Mouse (Mus musculus) neural tube, embryonic 13.5 days (tissue): ENCODE measurements around the gene Gm49510. TPM values are rescaled to one million over a fixed set of nuclear protein-coding genes. Genes with fewer than 3 reads are reported as not detected.

Source experiments
- ATAC-seq: fragments of 200-750 bp; cut with Nextera tagmentation; 2 replicates; pipeline ENCODE4 v1.8.0; 2017; ENCODE audit warnings: low read depth, mild to moderate bottlenecking, moderate TSS enrichment, moderate library complexity
- H3K27ac ChIP-seq: fragments of 300-500 bp; sonication (generic); replicated peaks from 2 replicates; pipeline ENCODE4 v1.5.1; 2015; ENCODE audit warnings: moderate library complexity, mild to moderate bottlenecking, inconsistent platforms
- H3K27me3 ChIP-seq: fragments of 300-500 bp; sonication (generic); 2 replicates; pipeline ENCODE4 v1.6.1; 2015; ENCODE audit warnings: mild to moderate bottlenecking, inconsistent platforms
- H3K36me3 ChIP-seq: fragments of 300-500 bp; sonication (generic); 2 replicates; pipeline ENCODE4 v1.6.1; 2015; ENCODE audit warnings: mild to moderate bottlenecking, inconsistent platforms
- H3K4me1 ChIP-seq: fragments of 300-500 bp; sonication (generic); replicated peaks from 2 replicates; pipeline ENCODE4 v1.6.1; 2015; ENCODE audit warnings: inconsistent platforms
- H3K4me2 ChIP-seq: fragments of 300-500 bp; sonication (generic); 2 replicates; pipeline ENCODE4 v1.6.1; 2015; ENCODE audit warnings: inconsistent platforms, mild to moderate bottlenecking, moderate library complexity
- H3K4me3 ChIP-seq: fragments of 300-500 bp; sonication (generic); 2 replicates; pipeline ENCODE4 v1.5.1; 2015; ENCODE audit warnings: mild to moderate bottlenecking, inconsistent platforms
- H3K9ac ChIP-seq: fragments of 300-500 bp; sonication (generic); 2 replicates; pipeline ENCODE4 v1.6.1; 2015; ENCODE audit warnings: moderate library complexity, mild to moderate bottlenecking, inconsistent platforms
- H3K9me3 ChIP-seq: fragments of 300-500 bp; sonication (generic); 2 replicates; pipeline ENCODE4 v1.6.1; 2016; ENCODE audit warnings: inconsistent platforms
- WGBS: fragments of 180-500 bp; shearing (Covaris S2); methylation state at CpG from one replicate; pipeline ENCODE4 v1.1.7; 2015; 5-methylcytosine and 5-hydroxymethylcytosine counted together
- polyA plus RNA-seq: library from polyadenylated mRNA; unstranded; fragments of >200 nt; fragmentation: Nextera tagmentation; extraction: Ambion mirVana; gene quantifications from 2 replicates; pipeline ENCODE4 v1.2.1, GENCODE M21; 2015

Gm49510 gene
- polyA plus RNA-seq, 1 experiment from 2014 or later = not detected

DNA sequence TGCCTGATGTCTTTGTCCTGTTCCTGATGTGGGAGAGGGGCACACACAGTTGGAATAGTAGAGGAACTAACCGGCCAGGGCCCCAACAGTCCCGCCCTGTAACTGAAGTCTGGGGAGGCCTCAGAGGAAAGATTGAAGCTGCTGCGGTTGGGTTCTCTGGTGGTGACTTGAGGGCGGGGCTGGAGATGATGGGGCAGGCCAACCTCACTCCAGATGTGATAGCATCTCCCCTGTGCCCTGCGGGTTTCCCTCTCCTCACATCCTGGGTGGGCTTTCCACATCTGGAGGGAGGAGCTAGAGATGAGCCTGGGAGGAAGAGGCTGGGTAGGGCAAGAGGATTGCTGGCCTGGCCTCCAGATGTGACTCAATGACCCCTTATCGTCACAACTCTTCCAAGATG lies 24.1 kb downstream of the Gm49510 start:
- 76% methylated on average over 6 of the region's 6 CpGs for WGBS
- Histone ChIP-seq H3K9ac (no peak overlapping the region), H3K4me1 (peaks cover 37% of the 10 kb centered on the region), H3K27me3 (peaks cover 11% of the 10 kb centered on the region), H3K4me3 (no peak overlapping the region), H3K36me3 (peaks cover 12% of the 10 kb centered on the region), H3K27ac (no peak overlapping the region), H3K4me2 (no peak overlapping the region), H3K9me3 (no peaks in the 10 kb centered on the region)
- no peak for ATAC-seq

DNA sequence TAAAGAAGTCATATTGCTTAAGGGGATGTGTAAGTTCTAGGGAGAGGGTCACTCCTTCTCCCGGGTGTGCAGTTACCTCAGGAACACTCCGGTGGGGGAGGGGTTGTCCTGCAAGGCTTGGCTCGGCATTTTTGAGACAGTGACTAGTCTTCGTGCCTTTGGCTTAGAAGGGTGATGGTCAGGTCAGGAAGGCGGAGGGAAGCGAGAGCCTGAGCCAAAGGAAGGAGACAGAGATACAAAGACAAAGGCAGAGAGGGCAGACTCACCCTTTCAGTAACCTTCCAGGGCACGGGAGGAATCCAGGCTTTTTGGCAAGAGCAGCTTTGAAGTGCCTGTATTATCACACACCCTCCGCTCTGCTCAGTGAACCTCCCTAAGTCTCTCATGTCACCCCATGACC lies 25.7 kb downstream of the Gm49510 start:
- H3K27me3 ChIP-seq = peaks cover 11% of the 10 kb centered on the region
- H3K9me3 ChIP-seq = no peaks in the 10 kb centered on the region
- ATAC-seq = no peak
- H3K4me2 ChIP-seq = no peak overlapping the region
- peaks cover 38% of the 10 kb centered on the region for H3K4me1 ChIP-seq
- H3K36me3 ChIP-seq = no peaks in the 10 kb centered on the region
- no peak overlapping the region for H3K4me3 ChIP-seq
- H3K9ac ChIP-seq = no peak overlapping the region
- 38% methylated on average over 8 of the region's 8 CpGs for WGBS
- H3K27ac ChIP-seq = 0 out of 2 replicates have a peak overlapping the region, but pooled peaks have one; percentile 74

DNA sequence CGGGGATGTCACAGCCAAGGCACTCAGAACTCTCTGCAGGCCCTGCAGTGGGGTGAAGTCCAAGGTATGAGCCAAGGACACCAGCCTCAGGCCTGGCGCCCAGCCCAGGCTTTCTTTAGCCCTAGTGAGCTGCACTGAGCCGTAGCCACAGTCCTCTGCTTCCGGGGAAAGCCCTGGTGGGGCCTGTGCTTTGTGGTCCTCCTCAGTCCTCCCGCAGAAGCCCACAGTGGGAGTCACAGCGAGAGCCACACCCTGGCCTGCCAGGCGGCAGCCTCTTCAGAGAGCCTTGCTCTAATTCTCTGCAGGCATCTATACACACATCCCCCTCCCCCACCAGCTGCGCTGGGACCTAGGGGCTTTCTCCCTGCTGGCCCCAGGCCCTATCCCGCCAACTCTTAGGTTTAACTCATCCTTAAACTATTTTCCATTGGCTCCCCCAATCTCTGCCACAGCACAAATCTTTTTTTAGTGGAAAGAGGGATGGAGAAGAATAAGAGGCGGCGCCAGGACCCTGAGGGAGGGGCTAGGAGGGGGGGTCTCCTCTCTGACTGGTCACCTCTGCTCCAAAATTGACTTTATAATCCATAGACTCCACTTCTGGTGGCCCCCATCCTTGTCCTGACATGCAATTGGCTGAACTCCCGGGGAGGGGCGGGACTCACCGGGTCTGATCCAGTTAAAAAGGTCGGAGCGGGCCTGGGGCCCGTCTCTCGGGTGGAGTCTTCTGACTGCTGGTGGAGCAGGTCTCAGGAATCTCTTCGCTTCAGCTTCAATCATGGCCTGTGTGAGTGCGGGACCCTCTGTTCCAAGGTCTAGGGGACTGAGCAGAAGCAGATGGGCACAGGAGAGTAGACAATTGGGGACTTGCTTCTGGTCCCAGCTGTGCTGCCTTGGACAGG lies 26.8 kb downstream of the Gm49510 start, which contains the start of gene Lgals1:
TSS of gene Lgals1 (plus strand) at position 705 of the 899 bp plus-strand sequence.
- Histone ChIP-seq H3K27me3 (peaks cover 11% of the 10 kb centered on the region), H3K4me3 (peak within 1 kb of the TSS; percentile 33), H3K4me1 (peaks cover 38% of the 10 kb centered on the region), H3K4me2 (peak within 1 kb of the TSS; percentile 59), H3K36me3 (no peaks in the 10 kb centered on the region), H3K9ac (peak within 1 kb of the TSS; percentile 64), H3K9me3 (no peaks in the 10 kb centered on the region), H3K27ac (peak within 1 kb of the TSS; percentile 74)
- ATAC-seq = peak; percentile 64
- WGBS = 8% methylated on average over 20 of the region's 20 CpGs

DNA sequence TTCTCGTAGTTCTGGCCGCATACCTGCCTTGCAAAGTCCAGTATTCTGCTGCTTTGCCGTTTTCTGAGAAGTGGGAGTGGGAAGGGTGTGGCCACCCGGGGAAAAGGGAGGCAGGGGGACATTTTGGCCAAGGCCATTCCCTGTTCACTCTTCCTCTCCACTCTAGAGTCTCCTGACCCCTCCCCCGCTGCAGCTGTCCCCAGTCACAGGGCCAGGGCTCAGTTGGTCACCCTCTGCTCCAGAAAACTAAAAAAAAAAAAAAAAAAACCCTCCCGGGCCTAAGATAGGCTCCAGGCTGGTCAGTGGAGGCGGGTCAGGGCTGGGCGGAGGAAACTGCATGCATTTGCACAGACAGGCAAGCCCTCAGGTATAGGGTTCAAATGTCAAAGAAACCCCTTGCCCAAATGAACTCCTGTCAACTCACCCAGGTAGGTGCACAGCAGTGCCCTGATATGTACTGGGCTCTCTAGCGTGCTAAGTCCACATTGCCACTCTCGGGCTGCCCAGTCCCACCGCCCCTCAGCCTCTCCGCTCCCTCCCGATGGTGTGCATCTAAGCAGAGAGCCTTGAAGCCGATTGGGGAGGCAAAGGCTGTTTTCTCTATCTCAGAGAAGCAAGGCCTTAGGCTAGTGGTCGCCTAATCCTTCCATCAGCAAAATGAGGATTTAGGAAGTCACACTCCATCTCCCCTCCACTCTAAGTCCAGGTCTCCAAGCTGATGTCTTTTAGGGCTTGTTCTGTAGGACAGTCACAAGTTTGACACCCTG lies 27.7 kb downstream of the Gm49510 start:
- peaks cover 11% of the 10 kb centered on the region for H3K27me3 ChIP-seq
- H3K4me3 ChIP-seq = peak overlapping the region; percentile 33
- peak overlapping the region; percentile 49 for H3K27ac ChIP-seq
- H3K36me3 ChIP-seq = no peaks in the 10 kb centered on the region
- no peak for ATAC-seq
- H3K9me3 ChIP-seq = no peaks in the 10 kb centered on the region
- H3K4me1 ChIP-seq = peaks cover 38% of the 10 kb centered on the region
- WGBS = 25% methylated on average over 15 of the region's 15 CpGs
- H3K9ac ChIP-seq = peak overlapping the region; percentile 64
- H3K4me2 ChIP-seq = peak overlapping the region; percentile 59

DNA sequence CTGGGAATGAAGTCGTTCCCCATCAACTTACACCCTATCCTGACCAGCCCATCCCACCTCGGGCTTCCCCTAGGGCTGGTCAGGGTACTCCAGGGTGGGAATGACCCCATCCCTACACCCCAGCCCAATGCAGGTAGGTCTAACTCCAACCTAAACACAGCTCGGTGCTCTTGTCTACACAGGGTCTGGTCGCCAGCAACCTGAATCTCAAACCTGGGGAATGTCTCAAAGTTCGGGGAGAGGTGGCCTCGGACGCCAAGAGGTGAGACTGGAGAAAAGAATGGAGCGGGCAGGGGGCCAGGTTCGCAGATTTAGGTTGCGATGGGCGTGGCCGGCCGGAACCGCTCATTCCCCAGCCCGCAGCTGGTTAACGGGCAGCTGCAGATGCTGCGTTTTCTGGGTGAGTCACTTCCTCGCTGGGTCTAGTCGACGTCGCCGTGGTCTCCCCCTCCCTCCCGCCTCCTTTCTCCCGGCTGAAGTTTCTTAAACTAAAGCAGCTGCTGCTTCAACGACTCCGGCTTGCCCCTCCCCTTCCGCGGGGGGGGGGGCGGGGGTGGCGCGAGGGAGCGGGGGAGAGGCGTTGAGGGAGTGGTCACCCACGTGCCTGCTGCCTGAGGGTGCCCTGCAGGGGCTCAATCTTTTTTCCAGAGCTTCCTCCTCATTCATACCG lies 28.5 kb downstream of the Gm49510 start:
- Histone ChIP-seq H3K4me2 (peak overlapping the region; percentile 59), H3K27ac (peak overlapping the region; percentile 49), H3K36me3 (no peaks in the 10 kb centered on the region), H3K9me3 (no peaks in the 10 kb centered on the region), H3K27me3 (peaks cover 11% of the 10 kb centered on the region), H3K9ac (peak overlapping the region; percentile 64), H3K4me3 (peak overlapping the region; percentile 33), H3K4me1 (peaks cover 38% of the 10 kb centered on the region)
- under 1% methylated on average over 32 of the region's 35 CpGs for WGBS
- no peak for ATAC-seq

DNA sequence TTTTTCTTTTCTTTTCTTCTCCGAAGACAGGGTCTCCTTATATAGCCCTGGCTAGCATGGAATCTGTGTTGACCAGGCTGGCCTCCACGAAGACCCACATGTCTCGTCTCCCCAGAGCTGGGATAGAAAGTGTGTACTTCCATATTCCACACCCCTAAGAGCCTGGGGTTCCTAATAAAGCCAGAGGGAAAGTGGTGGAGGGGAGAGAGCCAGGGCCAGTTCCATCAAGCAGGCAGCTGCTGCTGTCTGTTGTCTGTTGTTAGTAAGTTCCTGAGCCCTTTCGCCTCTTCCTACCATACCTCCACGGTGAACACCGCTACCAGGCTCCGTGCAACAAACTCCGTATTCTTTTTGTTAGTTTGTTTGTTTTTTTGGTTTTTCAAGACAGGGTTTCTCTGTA lies 29.1 kb downstream of the Gm49510 start:
- ATAC-seq = no peak
- H3K9ac ChIP-seq = peak overlapping the region; percentile 64
- no peak overlapping the region for H3K27ac ChIP-seq
- no peaks in the 10 kb centered on the region for H3K36me3 ChIP-seq
- H3K4me3 ChIP-seq = peak overlapping the region; percentile 33; the same call in 1 of the 2 replicates
- peak overlapping the region; percentile 59 for H3K4me2 ChIP-seq
- no peaks in the 10 kb centered on the region for H3K9me3 ChIP-seq
- peaks cover 11% of the 10 kb centered on the region for H3K27me3 ChIP-seq
- 55% methylated on average over 8 of the region's 8 CpGs for WGBS
- H3K4me1 ChIP-seq = peaks cover 38% of the 10 kb centered on the region

DNA sequence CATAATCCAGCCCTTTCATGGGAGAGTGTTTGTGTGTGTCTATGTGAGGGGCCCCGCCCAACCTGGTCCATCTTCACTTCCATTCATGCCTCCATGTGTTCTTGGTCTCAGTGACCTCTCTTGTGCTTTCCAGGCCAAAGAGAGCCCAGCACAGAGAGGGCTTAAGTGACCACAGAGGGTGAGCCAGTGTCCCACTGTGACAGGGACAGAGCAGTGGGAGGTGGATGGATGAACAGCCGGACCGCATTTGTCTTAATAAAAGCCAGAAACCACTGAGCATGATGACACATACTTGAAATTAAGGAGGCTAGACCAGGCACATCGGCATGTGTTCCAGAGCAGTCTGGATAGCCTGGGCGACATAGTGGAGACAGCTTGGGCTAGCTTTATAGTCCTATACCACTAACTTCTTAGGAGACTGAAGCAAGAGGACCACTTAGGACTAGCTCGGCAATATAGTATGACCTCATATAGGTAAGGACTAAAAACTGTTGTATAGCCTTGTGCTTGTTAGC lies 30.8 kb downstream of the Gm49510 start:
- Histone ChIP-seq H3K9me3 (no peaks in the 10 kb centered on the region), H3K27me3 (peaks cover 11% of the 10 kb centered on the region), H3K4me1 (peaks cover 34% of the 10 kb centered on the region), H3K4me2 (no peak overlapping the region), H3K4me3 (no peak overlapping the region), H3K36me3 (no peaks in the 10 kb centered on the region), H3K9ac (no peak overlapping the region), H3K27ac (no peak overlapping the region)
- 89% methylated on average over 6 of the region's 6 CpGs for WGBS
- no peak for ATAC-seq

DNA sequence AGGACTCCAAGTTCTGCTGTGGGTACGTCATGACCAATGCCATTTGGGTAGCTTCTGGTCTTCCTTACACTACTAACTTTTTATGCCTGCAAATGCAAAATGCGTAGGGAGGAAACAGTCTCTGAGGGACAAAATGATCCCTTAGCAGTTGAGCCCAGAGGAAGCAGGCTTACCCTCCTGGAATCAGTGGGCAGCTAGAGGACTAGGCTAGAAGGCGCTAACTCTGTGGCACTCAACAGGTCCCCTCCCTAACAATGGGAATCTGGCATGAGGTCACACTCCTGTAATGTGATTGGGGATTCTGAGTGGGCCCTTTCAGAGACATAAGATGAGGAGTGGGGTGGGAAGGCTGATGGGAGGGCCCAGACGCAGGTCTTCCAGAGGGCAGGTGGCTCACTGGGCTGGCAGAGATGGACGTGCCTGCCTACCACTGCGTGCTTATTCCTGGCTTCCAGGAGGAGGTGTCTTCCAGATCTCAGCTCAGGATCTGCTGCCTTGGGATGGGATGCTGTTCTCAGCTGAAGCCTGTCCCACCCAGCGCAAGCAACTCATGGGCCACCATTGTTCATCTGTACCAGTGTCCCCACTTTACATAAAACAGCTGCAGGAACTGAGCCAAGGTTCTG lies 31.4 kb downstream of the Gm49510 start:
- no peak overlapping the region for H3K4me3 ChIP-seq
- peaks cover 34% of the 10 kb centered on the region for H3K4me1 ChIP-seq
- no peaks in the 10 kb centered on the region for H3K36me3 ChIP-seq
- 90% methylated on average over 7 of the region's 7 CpGs for WGBS
- no peak overlapping the region for H3K9ac ChIP-seq
- H3K27me3 ChIP-seq = peaks cover 11% of the 10 kb centered on the region
- ATAC-seq = no peak
- H3K27ac ChIP-seq = no peak overlapping the region
- no peak overlapping the region for H3K4me2 ChIP-seq
- no peaks in the 10 kb centered on the region for H3K9me3 ChIP-seq

DNA sequence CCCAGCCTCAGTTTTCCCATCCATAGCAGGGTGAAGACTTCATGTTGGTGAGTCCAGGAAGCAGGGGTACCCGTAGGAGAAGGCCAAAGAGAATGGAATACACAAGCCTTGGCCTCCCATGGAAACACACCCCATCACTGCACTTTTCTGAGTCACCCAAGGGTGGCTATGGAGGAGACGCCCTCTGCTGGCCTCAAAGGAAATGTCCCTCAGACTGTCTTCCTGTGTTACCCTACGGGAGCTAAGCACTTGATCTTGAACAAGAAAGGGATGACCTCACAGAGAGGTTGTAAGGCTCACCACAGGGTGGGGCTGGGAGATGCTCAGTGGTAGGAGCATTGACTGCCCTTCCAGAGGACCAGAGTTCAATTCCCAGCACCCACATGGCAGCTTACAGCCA lies 32.1 kb downstream of the Gm49510 start:
- H3K4me2 ChIP-seq = no peak overlapping the region
- ATAC-seq = no peak
- H3K9me3 ChIP-seq = no peaks in the 10 kb centered on the region
- H3K36me3 ChIP-seq = no peaks in the 10 kb centered on the region
- peaks cover 32% of the 10 kb centered on the region for H3K4me1 ChIP-seq
- 36% methylated on average over 3 of the region's 3 CpGs for WGBS
- peaks cover 11% of the 10 kb centered on the region for H3K27me3 ChIP-seq
- no peak overlapping the region for H3K9ac ChIP-seq
- H3K27ac ChIP-seq = no peak overlapping the region
- no peak overlapping the region for H3K4me3 ChIP-seq

DNA sequence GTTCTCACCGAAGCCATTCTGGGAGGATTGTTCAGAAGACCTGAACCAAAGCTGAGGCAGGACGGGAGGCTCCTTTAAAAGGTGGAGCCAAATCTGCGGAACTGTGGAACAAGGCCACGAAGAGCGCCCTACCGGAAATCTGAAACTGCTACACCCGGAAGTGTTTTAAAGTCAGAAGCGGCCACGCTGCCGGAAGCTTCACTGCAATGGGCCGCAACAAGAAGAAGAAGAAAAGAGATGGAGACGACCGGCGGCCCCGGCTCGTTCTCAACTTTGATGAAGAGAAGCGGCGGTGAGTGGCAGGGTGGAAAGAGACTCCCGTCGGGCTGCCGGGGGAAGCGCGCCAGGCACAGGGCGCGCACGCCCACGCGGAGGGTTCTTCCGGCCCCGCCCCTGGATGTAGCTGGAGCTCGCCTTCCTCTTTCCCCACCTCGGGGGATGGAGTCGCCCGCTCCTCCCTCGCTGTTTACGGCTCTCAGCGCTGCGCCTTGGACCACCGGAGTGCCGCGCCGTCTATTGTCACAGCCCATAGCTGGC lies 35.4 kb downstream of the Gm49510 start, which contains the start of gene Nol12:
TSS of gene Nol12 (plus strand) at position 150 of the 537 bp plus-strand sequence.
- H3K27ac ChIP-seq = peak within 1 kb of the TSS; percentile 84
- H3K27me3 ChIP-seq = no peaks in the 10 kb centered on the region
- peaks cover 17% of the 10 kb centered on the region for H3K4me1 ChIP-seq
- H3K9ac ChIP-seq = peak within 1 kb of the TSS; percentile 85
- peak; percentile 90 for ATAC-seq
- H3K4me2 ChIP-seq = peak within 1 kb of the TSS; percentile 66
- H3K36me3 ChIP-seq = peaks cover 30% of the 10 kb centered on the region
- under 1% methylated on average over 42 of the region's 42 CpGs for WGBS
- H3K9me3 ChIP-seq = no peaks in the 10 kb centered on the region
- peak within 1 kb of the TSS; percentile 70 for H3K4me3 ChIP-seq

DNA sequence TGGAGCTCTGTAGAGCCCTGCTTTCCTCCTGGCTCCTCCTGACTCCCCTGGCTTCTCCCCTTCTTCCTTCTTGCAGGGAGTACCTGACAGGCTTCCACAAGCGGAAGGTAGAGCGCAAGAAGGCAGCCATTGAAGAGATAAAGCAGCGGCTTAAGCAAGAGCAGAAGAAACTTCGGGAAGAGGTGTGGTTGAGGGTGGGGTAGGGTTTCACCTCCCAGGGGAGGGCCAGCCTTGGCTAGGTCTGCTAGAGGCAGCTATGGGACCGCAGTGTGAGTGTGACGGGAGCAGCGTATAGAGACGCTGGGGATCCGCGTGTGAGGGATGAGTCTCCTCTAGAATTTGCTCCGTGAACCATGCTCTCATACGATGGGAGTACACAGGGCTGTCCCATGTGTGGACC lies 36.9 kb downstream of the Gm49510 start:
- H3K9me3 ChIP-seq = no peaks in the 10 kb centered on the region
- no peaks in the 10 kb centered on the region for H3K27me3 ChIP-seq
- peaks cover 45% of the 10 kb centered on the region for H3K36me3 ChIP-seq
- peak overlapping the region; percentile 85; the same call in 1 of the 2 replicates for H3K9ac ChIP-seq
- peaks cover 17% of the 10 kb centered on the region for H3K4me1 ChIP-seq
- H3K27ac ChIP-seq = no peak overlapping the region
- H3K4me2 ChIP-seq = peak overlapping the region; percentile 66; the same call in 1 of the 2 replicates
- H3K4me3 ChIP-seq = no peak overlapping the region
- WGBS = 95% methylated on average over 12 of the region's 12 CpGs
- ATAC-seq = no peak
